Mouse (Mus musculus) MEL (cell line): ENCODE results near the gene Pglyrp1. TPM values are rescaled to one million over a fixed set of nuclear protein-coding genes. Genes with fewer than 3 reads are reported as not detected.

ENCODE experiments used
- DNase-seq: peaks from one replicate; pipeline ENCODE4 v3.0.0; 2011; ENCODE audit warnings: low read depth, low spot score
- H3K27ac ChIP-seq: 2 replicates; pipeline ENCODE4 v1.5.1; 2012; ENCODE audit warnings: low read depth, mild to moderate bottlenecking, control low read depth, low read length, moderate library complexity; ENCODE audit not compliant: control insufficient read depth
- H3K27me3 ChIP-seq, 2 experiments: fragments of 150-350 bp in 1 of 2; sonication (generic) in 1 of 2; 2 replicates each; pipeline ENCODE4 v1.6.1; 2012; ENCODE audit warnings: low read length in 2 of 2, mild to moderate bottlenecking in 2 of 2, improper control_type of control experiment in 1 of 2, moderate library complexity in 1 of 2; ENCODE audit not compliant: insufficient read depth in 2 of 2, control insufficient read depth in 1 of 2
- H3K36me3 ChIP-seq, 2 experiments: 2 replicates each; pipeline ENCODE4 v1.6.1; 2012 to 2014; ENCODE audit warnings: low read length in 2 of 2, improper control_type of control experiment in 1 of 2, inconsistent platforms in 1 of 2, mild to moderate bottlenecking in 1 of 2; ENCODE audit not compliant: insufficient read depth in 2 of 2, control insufficient read depth in 1 of 2
- H3K4me1 ChIP-seq, 2 experiments: fragments of 150-350 bp in 1 of 2; sonication (generic) in 1 of 2; 2 replicates each; pipeline ENCODE4 v1.6.1; 2012; ENCODE audit warnings: low read length in 2 of 2, improper control_type of control experiment in 1 of 2, mild to moderate bottlenecking in 1 of 2; ENCODE audit not compliant: insufficient read depth in 2 of 2, control insufficient read depth in 1 of 2
- H3K4me3 ChIP-seq, 2 experiments: fragments of 150-350 bp in 1 of 2; sonication (generic) in 1 of 2; 2 replicates each; pipeline ENCODE4 v1.5.1; 2012; ENCODE audit warnings: low read depth in 2 of 2, low read length in 2 of 2, mild to moderate bottlenecking in 2 of 2, moderate library complexity in 2 of 2, control low read depth in 1 of 2, improper control_type of control experiment in 1 of 2; ENCODE audit not compliant: control insufficient read depth in 1 of 2, insufficient read depth in 1 of 2
- H3K79me2 ChIP-seq: 2 replicates; pipeline ENCODE4 v1.6.1; 2012; ENCODE audit warnings: mild to moderate bottlenecking, low read length, moderate library complexity; ENCODE audit not compliant: control insufficient read depth, poor library complexity, insufficient read depth
- H3K9ac ChIP-seq: 2 replicates; pipeline ENCODE4 v1.6.1; 2012; ENCODE audit warnings: low read depth, mild to moderate bottlenecking, control low read depth, low read length, moderate library complexity; ENCODE audit not compliant: control insufficient read depth, poor library complexity, severe bottlenecking
- H3K9me3 ChIP-seq: fragments of 150-350 bp; sonication (generic); replicated peaks from 2 replicates; pipeline ENCODE4 v1.6.1; 2012; ENCODE audit warnings: mild to moderate bottlenecking, low read length, improper control_type of control experiment, moderate library complexity; ENCODE audit not compliant: insufficient read depth
- CHD1 ChIP-seq: IDR thresholded peaks from 2 replicates; pipeline ENCODE4 v1.6.1; 2012; ENCODE audit warnings: low read depth, mild to moderate bottlenecking, inconsistent platforms, low read length, improper control_type of control experiment
- CTCF ChIP-seq, 3 experiments: IDR thresholded peaks in 2 of 3; conservative IDR thresholded peaks in 1 of 3; 2 replicates each; pipeline ENCODE4 v1.5.1; 2011 to 2012; ENCODE audit warnings: low read length in 3 of 3, low read depth in 2 of 3, mild to moderate bottlenecking in 2 of 3, improper control_type of control experiment in 1 of 3, inconsistent platforms in 1 of 3, mixed read lengths in 1 of 3, moderate library complexity in 1 of 3; ENCODE audit not compliant: control insufficient read depth in 1 of 3, insufficient read depth in 1 of 3, poor library complexity in 1 of 3, severe bottlenecking in 1 of 3
- E2F4 ChIP-seq: IDR thresholded peaks from 2 replicates; pipeline ENCODE4 v1.6.1; 2011; ENCODE audit warnings: low read depth, low read length, improper control_type of control experiment, borderline replicate concordance
- ELF1 ChIP-seq: IDR thresholded peaks from 2 replicates; pipeline ENCODE4 v1.6.1; 2014; ENCODE audit warnings: low read depth, mild to moderate bottlenecking, inconsistent platforms, low read length, improper control_type of control experiment, moderate library complexity
- EP300 ChIP-seq, 2 experiments: IDR thresholded peaks; 2 replicates each; pipeline ENCODE4 v1.6.1; 2011; ENCODE audit warnings: improper control_type of control experiment in 2 of 2, low read length in 2 of 2, low read depth in 1 of 2, mild to moderate bottlenecking in 1 of 2
- GABPA ChIP-seq: IDR thresholded peaks from 2 replicates; pipeline ENCODE4 v1.6.1; 2012; ENCODE audit warnings: low read depth, mild to moderate bottlenecking, inconsistent platforms, low read length, improper control_type of control experiment, moderate library complexity
- GATA1 ChIP-seq: IDR thresholded peaks from 2 replicates; pipeline ENCODE4 v1.6.1; 2011; ENCODE audit warnings: low read depth, low read length, improper control_type of control experiment
- HCFC1 ChIP-seq: IDR thresholded peaks from 2 replicates; pipeline ENCODE4 v1.6.1; 2012; ENCODE audit warnings: low read depth, mild to moderate bottlenecking, inconsistent platforms, low read length, improper control_type of control experiment, moderate library complexity
- JUND ChIP-seq: IDR thresholded peaks from 2 replicates; pipeline ENCODE4 v1.6.1; 2011; ENCODE audit warnings: low read depth, mild to moderate bottlenecking, improper control_type of control experiment, low read length
- KAT2A ChIP-seq: conservative IDR thresholded peaks from 2 replicates; pipeline ENCODE4 v1.6.1; 2012; ENCODE audit warnings: low read depth, low read length, improper control_type of control experiment, inconsistent platforms
- MAFK ChIP-seq: IDR thresholded peaks from 2 replicates; pipeline ENCODE4 v1.6.1; 2011; ENCODE audit warnings: low read depth, mild to moderate bottlenecking, low read length, improper control_type of control experiment, borderline replicate concordance
- MAZ ChIP-seq: IDR thresholded peaks from 2 replicates; pipeline ENCODE4 v1.6.1; 2012; ENCODE audit warnings: low read depth, mild to moderate bottlenecking, inconsistent platforms, low read length, improper control_type of control experiment
- MYC ChIP-seq: IDR thresholded peaks from 2 replicates; pipeline ENCODE4 v1.6.1; 2011; ENCODE audit warnings: low read depth, mild to moderate bottlenecking, low read length, improper control_type of control experiment, moderate library complexity
- POLR2A ChIP-seq, 2 experiments: IDR thresholded peaks; 2 replicates each; pipeline ENCODE4 v1.6.1; 2011 to 2012; ENCODE audit warnings: low read length in 2 of 2, mild to moderate bottlenecking in 2 of 2, control low read depth in 1 of 2, improper control_type of control experiment in 1 of 2, low read depth in 1 of 2, moderate library complexity in 1 of 2; ENCODE audit not compliant: control insufficient read depth in 1 of 2, insufficient read depth in 1 of 2, poor library complexity in 1 of 2
- POLR2AphosphoS2 ChIP-seq: IDR thresholded peaks from 2 replicates; pipeline ENCODE4 v1.6.1; 2011; ENCODE audit warnings: low read length, improper control_type of control experiment
- POLR2AphosphoS5 ChIP-seq: IDR thresholded peaks from 2 replicates; pipeline ENCODE4 v1.6.1; 2012; ENCODE audit warnings: low read depth, borderline replicate concordance, mild to moderate bottlenecking, inconsistent platforms, low read length, moderate library complexity, mixed read lengths
- SMC3 ChIP-seq: IDR thresholded peaks from 2 replicates; pipeline ENCODE4 v1.6.1; 2011; ENCODE audit warnings: low read depth, low read length, improper control_type of control experiment
- TAL1 ChIP-seq: IDR thresholded peaks from 2 replicates; pipeline ENCODE4 v1.6.1; 2012; ENCODE audit warnings: mild to moderate bottlenecking, inconsistent platforms, low read length, moderate library complexity, mixed read lengths
- UBTF ChIP-seq: IDR thresholded peaks from 2 replicates; pipeline ENCODE4 v1.6.1; 2012; ENCODE audit warnings: low read depth, mild to moderate bottlenecking, inconsistent platforms, low read length, improper control_type of control experiment, moderate library complexity, borderline replicate concordance; ENCODE audit not compliant: insufficient read depth
- USF2 ChIP-seq, 2 experiments: IDR thresholded peaks; 2 replicates each; pipeline ENCODE4 v1.6.1; 2011 to 2012; ENCODE audit warnings: improper control_type of control experiment in 2 of 2, low read length in 2 of 2, borderline replicate concordance in 1 of 2, inconsistent platforms in 1 of 2, low read depth in 1 of 2, mild to moderate bottlenecking in 1 of 2; ENCODE audit not compliant: insufficient read depth in 1 of 2
- ZNF384 ChIP-seq: IDR thresholded peaks from 2 replicates; pipeline ENCODE4 v1.6.1; 2012; ENCODE audit warnings: low read depth, mild to moderate bottlenecking, inconsistent platforms, low read length, improper control_type of control experiment
- polyA plus RNA-seq, 2 experiments: library from polyadenylated mRNA; stranded (reverse) in 1 of 2; unstranded in 1 of 2; fragments of >175 nt in 1 of 2; fragments of >200 nt in 1 of 2; gene quantifications; 2 replicates each; pipeline versions ENCODE4 v1.2.1 to v1.2.4; 2012; ENCODE audit warnings: low replicate concordance in 2 of 2, low read depth in 1 of 2; ENCODE audit not compliant: insufficient read length in 2 of 2, insufficient read depth in 1 of 2, missing spikeins in 1 of 2
- total RNA-seq: library from RNA; depleted of rRNA; stranded (reverse); fragments of 300-350 nt; gene quantifications from 2 replicates; pipeline ENCODE4 v1.2.3, GENCODE M21; 2012

Gene Pglyrp1
- total and polyA plus RNA-seq, 3 experiments, result 0.33 TPM; not detected in 2

DNA sequence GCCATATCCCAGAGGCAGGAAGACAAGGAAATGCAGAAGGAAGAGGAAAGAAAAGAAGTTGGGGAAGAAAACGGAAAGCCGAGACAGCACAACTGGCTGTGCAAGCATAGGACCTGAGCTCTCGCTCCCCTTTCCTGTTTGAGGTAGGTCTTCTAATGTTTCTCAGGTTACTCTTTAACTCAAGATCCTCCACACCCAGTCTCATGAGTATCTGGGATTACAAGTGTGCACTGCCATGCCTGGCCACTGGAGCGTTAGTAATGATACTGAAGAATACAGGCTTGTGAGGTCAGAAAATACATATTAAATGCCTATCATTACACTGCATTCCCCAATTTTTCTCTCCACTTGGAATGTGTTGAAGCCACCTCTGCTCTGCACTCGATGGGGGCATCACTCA, 4.2 kb downstream of the Pglyrp1 start:
- H3K27ac ChIP-seq, result no peak overlapping the region
- no peak overlapping the region for H3K9ac ChIP-seq
- H3K4me3 ChIP-seq, result no peak overlapping the region
- no peaks in the 10 kb centered on the region for H3K79me2 ChIP-seq
- H3K9me3 ChIP-seq, result no peaks in the 10 kb centered on the region
- no peaks in the 10 kb centered on the region for H3K27me3 ChIP-seq
- H3K36me3 ChIP-seq, result no peaks in the 10 kb centered on the region
- H3K4me1 ChIP-seq, result no peaks in the 10 kb centered on the region
- no peak for DNase-seq
- TF ChIP-seq ZNF384, result peak; percentile 57; the same call in 1 of the 2 replicates
- no peak for TF ChIP-seq KAT2A

DNA sequence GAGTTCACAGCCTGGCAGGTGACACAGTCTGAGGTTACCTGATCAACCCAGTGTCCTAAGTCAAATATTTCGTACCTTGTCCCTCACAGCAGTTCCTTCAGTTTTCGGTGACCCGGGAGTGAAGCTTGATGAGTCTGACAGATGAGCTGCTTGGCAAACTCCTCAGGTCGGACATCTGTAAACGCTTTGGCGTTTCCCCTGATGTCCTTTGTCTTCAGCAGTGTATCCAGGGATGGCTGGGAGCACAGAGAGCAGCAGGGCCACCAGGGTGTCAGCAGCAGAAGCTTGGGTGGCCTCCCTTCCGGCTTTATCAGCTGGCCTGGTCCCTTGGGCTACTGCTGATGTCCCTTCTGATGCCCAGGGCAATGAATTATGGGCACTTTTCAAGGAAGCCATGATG, 7.6 kb downstream of the Pglyrp1 start:
- H3K36me3 ChIP-seq, result no peaks in the 10 kb centered on the region
- H3K4me1 ChIP-seq, result no peaks in the 10 kb centered on the region
- no peaks in the 10 kb centered on the region for H3K79me2 ChIP-seq
- no peak overlapping the region for H3K4me3 ChIP-seq
- no peaks in the 10 kb centered on the region for H3K9me3 ChIP-seq
- no peaks in the 10 kb centered on the region for H3K27me3 ChIP-seq
- TF ChIP-seq CTCF (IDR thresholded peaks at IDR 0.05 in 2 of 3, conservative IDR thresholded peaks at IDR 0.05 in 1 of 3; ENCODE audit: control insufficient read depth in 1 of 3, insufficient read depth in 1 of 3, low read depth in 2 of 3, low read length in 3 of 3, poor library complexity in 1 of 3, severe bottlenecking in 1 of 3), result no peak
- TF ChIP-seq USF2 (IDR thresholded peaks at IDR 0.05; ENCODE audit: borderline replicate concordance in 1 of 2, insufficient read depth in 1 of 2, low read depth in 1 of 2, low read length in 2 of 2), result no peak
- no peak for TF ChIP-seq MAZ
- no peak for TF ChIP-seq ZNF384
- TF ChIP-seq E2F4, result no peak
- H3K9ac ChIP-seq, result no peak overlapping the region
- no peak overlapping the region for H3K27ac ChIP-seq
- DNase-seq, result no peak

DNA sequence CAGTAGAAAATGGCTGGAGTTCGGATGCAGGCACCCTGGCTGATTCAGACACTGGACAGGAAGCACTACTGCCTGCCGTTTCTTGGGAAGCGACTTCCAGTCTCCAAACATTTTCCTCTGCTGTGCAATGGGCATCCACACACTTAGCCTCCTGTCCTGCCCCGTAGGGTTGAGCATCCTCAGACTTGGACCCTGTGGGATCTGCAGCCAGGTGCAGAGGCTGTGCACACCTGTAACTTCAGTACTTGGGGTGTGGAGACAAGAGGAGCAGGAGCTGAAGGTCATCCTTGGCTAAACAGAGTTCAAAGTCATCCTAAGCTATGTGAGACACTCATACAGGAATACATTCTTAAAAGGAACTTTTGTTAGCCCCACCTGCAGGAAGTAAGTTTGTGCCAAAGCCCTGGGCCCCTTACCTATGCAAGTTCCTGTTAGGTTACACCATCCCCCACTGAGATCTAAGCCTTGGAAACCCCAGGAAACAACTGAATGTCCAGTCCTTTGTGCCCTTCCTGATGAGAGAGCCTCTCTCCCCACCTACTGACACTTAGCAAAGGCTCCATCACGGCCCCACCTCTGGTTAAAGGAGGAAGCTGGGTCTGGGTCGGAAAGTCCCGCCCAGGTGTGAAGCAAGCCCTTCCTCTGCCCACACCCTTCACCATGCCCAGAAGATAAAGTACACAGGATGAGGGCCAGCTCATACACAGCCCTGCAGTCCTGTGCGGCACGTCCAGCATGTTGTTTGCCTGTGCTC, 13.0 kb downstream of the Pglyrp1 start:
- Histone ChIP-seq H3K4me1 (no peaks in the 10 kb centered on the region; a peak in 2 of 4 replicates), H3K9ac (no peak overlapping the region), H3K27ac (no peak overlapping the region), H3K36me3 (no peaks in the 10 kb centered on the region), H3K27me3 (no peaks in the 10 kb centered on the region), H3K4me3 (no peak overlapping the region), H3K79me2 (no peaks in the 10 kb centered on the region), H3K9me3 (no peaks in the 10 kb centered on the region)
- DNase-seq, result no peak
- no peak for TF ChIP-seq POLR2AphosphoS2
- no peak for TF ChIP-seq HCFC1
- no peak for TF ChIP-seq USF2 (IDR thresholded peaks at IDR 0.05; ENCODE audit: borderline replicate concordance in 1 of 2, insufficient read depth in 1 of 2, low read depth in 1 of 2, low read length in 2 of 2)
- no peak for TF ChIP-seq JUND
- TF ChIP-seq ZNF384, result no peak
- TF ChIP-seq KAT2A, result no peak
- no peak for TF ChIP-seq POLR2AphosphoS5
- no peak for TF ChIP-seq GABPA
- TF ChIP-seq GATA1, result no peak
- TF ChIP-seq MYC, result no peak
- TF ChIP-seq UBTF, result no peak
- no peak for TF ChIP-seq E2F4
- TF ChIP-seq ELF1, result no peak
- TF ChIP-seq CHD1, result no peak
- TF ChIP-seq EP300 (IDR thresholded peaks at IDR 0.05; ENCODE audit: low read depth in 1 of 2, low read length in 2 of 2), result no peak
- no peak for TF ChIP-seq MAFK
- TF ChIP-seq POLR2A (IDR thresholded peaks at IDR 0.05; ENCODE audit: control insufficient read depth in 1 of 2, insufficient read depth in 1 of 2, low read depth in 1 of 2, low read length in 2 of 2, poor library complexity in 1 of 2), result no peak
- TF ChIP-seq TAL1, result no peak
- no peak for TF ChIP-seq SMC3
